Mouse (Mus musculus) myocyte (in vitro differentiated cells): ENCODE measurements at regions not wholly inside any gene's neighbourhood (a gene's known extent, or its start where the extent isn't known, plus 50 kb on each side); places are given as distances from the start of the nearest gene placed in this dataset.

Source experiments
- MAX ChIP-seq: IDR thresholded peaks from one replicate; pipeline ENCODE4 v1.6.1; 2011; ENCODE audit warnings: low read depth, mild to moderate bottlenecking, control low read depth
- POLR2A ChIP-seq: IDR thresholded peaks from one replicate; pipeline ENCODE4 v1.6.1; 2011; ENCODE audit warnings: low read depth, mild to moderate bottlenecking, control low read depth, moderate library complexity; ENCODE audit not compliant: insufficient read length
- POLR2AphosphoS2 ChIP-seq: IDR thresholded peaks from one replicate; pipeline ENCODE4 v1.6.1; 2011; ENCODE audit warnings: low read depth, control low read depth; ENCODE audit not compliant: insufficient read length
- REST ChIP-seq: IDR thresholded peaks from one replicate; pipeline ENCODE4 v1.6.1; 2011; ENCODE audit warnings: mild to moderate bottlenecking, control low read depth, moderate library complexity; ENCODE audit not compliant: insufficient read depth, insufficient read length
- SRF ChIP-seq: IDR thresholded peaks from one replicate; pipeline ENCODE4 v1.6.1; 2011; ENCODE audit warnings: low read depth; ENCODE audit not compliant: control insufficient read depth, insufficient read length
- USF1 ChIP-seq: IDR thresholded peaks from one replicate; pipeline ENCODE4 v1.6.1; 2011; ENCODE audit warnings: low read depth, mild to moderate bottlenecking, control low read depth, moderate library complexity

DNA sequence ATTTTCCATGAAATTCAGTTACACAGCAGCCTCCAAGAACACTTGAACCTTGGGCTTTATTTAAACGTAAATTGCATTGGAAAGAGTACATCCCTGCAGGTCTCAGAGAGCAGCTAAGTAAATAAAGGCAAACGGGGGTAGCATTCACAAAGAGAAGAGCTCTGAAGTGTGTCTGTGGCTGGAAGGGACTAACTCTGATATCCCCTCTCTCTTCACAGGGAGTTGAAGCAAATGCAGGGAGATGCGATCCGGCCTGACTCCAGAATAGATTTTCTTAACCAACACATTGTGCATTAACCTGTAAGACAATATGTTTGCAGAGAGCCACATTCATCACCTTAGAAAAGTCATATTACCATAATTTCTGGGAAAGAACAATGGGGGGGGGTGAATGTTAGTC, 199.7 kb upstream of the Nxpe4 start:
- TF ChIP-seq SRF (no peak), REST (no peak), POLR2A (no peak), USF1 (no peak), MAX (no peak), POLR2AphosphoS2 (no peak)
